Mouse (Mus musculus) liver, embryonic 14.5 days (tissue): Measurements from ENCODE around the gene Tldc2. TPM values are rescaled to one million over a fixed set of nuclear protein-coding genes. Genes with fewer than 3 reads are reported as not detected.
A peak's percentile ranks its signal among the peaks of the same experiment; 100 is the strongest.

Experiments
- ATAC-seq: fragments of 200-750 bp; cut with Nextera tagmentation; 2 replicates; pipeline ENCODE4 v1.8.0; 2017; ENCODE audit warnings: moderate number of reproducible peaks, mild to moderate bottlenecking, moderate library complexity; ENCODE audit not compliant: insufficient read depth
- DNase-seq, 3 experiments: peaks; one replicate each; pipeline ENCODE4 v3.0.0-alpha.2; 2012 to 2013; ENCODE audit warnings: low read depth in 3 of 3, low spot score in 3 of 3
- H3K27ac ChIP-seq: fragments of 300-500 bp; sonication (generic); 2 replicates; pipeline ENCODE4 v1.5.1; 2014; ENCODE audit warnings: moderate library complexity, mild to moderate bottlenecking, control low read depth, inconsistent platforms
- H3K27me3 ChIP-seq: fragments of 300-500 bp; sonication (generic); 2 replicates; pipeline ENCODE4 v1.6.1; 2014; ENCODE audit warnings: mild to moderate bottlenecking, low read length, moderate library complexity; ENCODE audit not compliant: control insufficient read depth, insufficient read depth
- H3K36me3 ChIP-seq: fragments of 300-500 bp; sonication (generic); replicated peaks from 2 replicates; pipeline ENCODE4 v1.6.1; 2014; ENCODE audit warnings: low read depth; ENCODE audit not compliant: control insufficient read depth, insufficient read depth
- H3K4me1 ChIP-seq, 2 experiments: fragments of 200-500 bp in 1 of 2; fragments of 300-500 bp in 1 of 2; sonication (generic) in 1 of 2; replicated peaks; 2 replicates each; pipeline ENCODE4 v1.6.1; 2012 to 2014; ENCODE audit warnings: antibody characterized with exemption in 1 of 2, inconsistent platforms in 1 of 2, low read length in 1 of 2; ENCODE audit not compliant: control insufficient read depth in 2 of 2, insufficient read depth in 2 of 2
- H3K4me2 ChIP-seq: fragments of 300-500 bp; sonication (generic); 2 replicates; pipeline ENCODE4 v1.6.1; 2014; ENCODE audit warnings: low read depth, mild to moderate bottlenecking, control low read depth, moderate library complexity
- H3K4me3 ChIP-seq, 2 experiments: fragments of 200-500 bp in 1 of 2; fragments of 300-500 bp in 1 of 2; sonication (generic) in 1 of 2; 2 replicates each; pipeline ENCODE4 v1.5.1; 2012 to 2014; ENCODE audit warnings: low read depth in 2 of 2, low read length in 2 of 2, mild to moderate bottlenecking in 2 of 2, control low read depth in 1 of 2, inconsistent platforms in 1 of 2, moderate library complexity in 1 of 2; ENCODE audit not compliant: insufficient read depth in 1 of 2
- H3K9ac ChIP-seq: fragments of 300-500 bp; sonication (generic); replicated peaks from 2 replicates; pipeline ENCODE4 v1.6.1; 2014; ENCODE audit warnings: mild to moderate bottlenecking, control low read depth, moderate library complexity
- H3K9me3 ChIP-seq: fragments of 300-500 bp; sonication (generic); 2 replicates; pipeline ENCODE4 v1.6.1; 2016; ENCODE audit warnings: low read length, mixed read lengths; ENCODE audit not compliant: control insufficient read depth
- CTCF ChIP-seq: IDR thresholded peaks from 2 replicates; pipeline ENCODE4 v1.5.1; 2016; ENCODE audit warnings: antibody characterized with exemption, low read depth, control low read depth
- EP300 ChIP-seq: IDR thresholded peaks from 2 replicates; pipeline ENCODE4 v1.6.1; 2016; ENCODE audit warnings: antibody characterized with exemption, low read depth
- WGBS: fragments of 180-500 bp; shearing (Covaris S2); extraction: QIAGEN DNeasy Blood & Tissue Kit; methylation state at CpG from one replicate; pipeline ENCODE4 v1.1.7; 2014; ENCODE audit not compliant: insufficient replicate concordance; 5-methylcytosine and 5-hydroxymethylcytosine counted together
- polyA plus RNA-seq, 2 experiments: library from polyadenylated mRNA; depleted of rRNA in 1 of 2; stranded (reverse) in 1 of 2; unstranded in 1 of 2; fragments of >200 nt; fragmentation: Nextera tagmentation in 1 of 2; extraction: Ambion mirVana in 1 of 2; gene quantifications; 2 replicates each; pipeline versions ENCODE4 v1.2.1 to v1.2.3; 2012 to 2014

Gene Tldc2
- polyA plus RNA-seq, 2 experiments: not detected

GRCm38 (mm10) chr2:157077641-157078058, 9.2 kb upstream of the Tldc2 start:
- Histone ChIP-seq H3K4me1 (peaks cover 0 to 5% of the 10 kb centered on the region in 2 experiments; a peak in 2 of 4 replicates), H3K4me3 (peak overlapping the region; percentile 45 to 59), H3K27me3 (peaks cover 40% of the 10 kb centered on the region), H3K36me3 (no peaks in the 10 kb centered on the region), H3K9me3 (no peaks in the 10 kb centered on the region), H3K27ac (no peak overlapping the region), H3K9ac (no peak overlapping the region), H3K4me2 (peak overlapping the region; percentile 53)
- TF ChIP-seq EP300: no peak
- TF ChIP-seq CTCF: no peak
- DNase-seq (peak in 1 of 3 experiments; percentile 35), ATAC-seq (peak; percentile 19; the same call in 1 of the 2 replicates)
- 13% methylated on average over 15 of the region's 15 CpGs for WGBS

GRCm38 (mm10) chr2:157078059-157078792, 8.6 kb upstream of the Tldc2 start:
- H3K27ac ChIP-seq: no peak overlapping the region
- peak overlapping the region; percentile 53 for H3K4me2 ChIP-seq
- H3K4me3 ChIP-seq: peak overlapping the region; percentile 45 to 59
- peaks cover 40% of the 10 kb centered on the region for H3K27me3 ChIP-seq
- H3K9me3 ChIP-seq: no peaks in the 10 kb centered on the region
- under 1% methylated on average over 68 of the region's 79 CpGs for WGBS
- no peaks in the 10 kb centered on the region for H3K36me3 ChIP-seq
- no peak for DNase-seq
- TF ChIP-seq EP300 (no peak), CTCF (no peak)
- H3K4me1 ChIP-seq: peaks cover 0 to 5% of the 10 kb centered on the region in 2 experiments; a peak in 2 of 4 replicates
- 0 out of 2 replicates have a peak overlapping the region, but pooled peaks have one; percentile 9 for H3K9ac ChIP-seq
- 0 out of 2 replicates have a peak, but pooled peaks have one; percentile 12 for ATAC-seq

- TF ChIP-seq EP300 (no peak), CTCF (no peak)
- H3K9me3 ChIP-seq: no peaks in the 10 kb centered on the region
- H3K4me3 ChIP-seq: peak within 1 kb of the TSS; percentile 45 to 59
- peak; percentile 65 for ATAC-seq
- peak within 1 kb of the TSS; percentile 9; the same call in 1 of the 2 replicates for H3K9ac ChIP-seq
- under 1% methylated on average over 107 of the region's 136 CpGs for WGBS
- peaks cover 0 to 5% of the 10 kb centered on the region in 2 experiments; a peak in 2 of 4 replicates for H3K4me1 ChIP-seq
- H3K4me2 ChIP-seq: peak within 1 kb of the TSS; percentile 53
- no peak within 1 kb of the TSS for H3K27ac ChIP-seq
- H3K36me3 ChIP-seq: no peaks in the 10 kb centered on the region
- no peak for DNase-seq
- peaks cover 40% of the 10 kb centered on the region for H3K27me3 ChIP-seq
Measured at GRCm38 (mm10) chr2:157078793-157079700, 7.8 kb upstream of the Tldc2 start, which contains the start of gene Soga1. Gene Soga1, minus strand, starts transcription at chr2:157079254.

- 14% methylated on average over 16 of the region's 16 CpGs for WGBS
- H3K9ac ChIP-seq: no peak overlapping the region
- ATAC-seq (no peak), DNase-seq (no peak)
- no peak overlapping the region for H3K27ac ChIP-seq
- peaks cover 40% of the 10 kb centered on the region for H3K27me3 ChIP-seq
- peaks cover 0 to 5% of the 10 kb centered on the region in 2 experiments; a peak in 2 of 4 replicates for H3K4me1 ChIP-seq
- H3K9me3 ChIP-seq: no peaks in the 10 kb centered on the region
- TF ChIP-seq EP300 (no peak), CTCF (no peak)
- H3K4me3 ChIP-seq: peak overlapping the region; percentile 45 to 59
- peak overlapping the region; percentile 53 for H3K4me2 ChIP-seq
- H3K36me3 ChIP-seq: no peaks in the 10 kb centered on the region
Measured at GRCm38 (mm10) chr2:157079701-157080180, 7.1 kb upstream of the Tldc2 start.
